Mouse (Mus musculus) CH12F3 (cell line): ENCODE results near the gene Pik3ap1.
"Not testable (repeated sequence)": the region's sequence is repeated elsewhere in the genome, so short reads cannot be mapped to it uniquely, and the experiment has no call there.

Source experiments
- in situ Hi-C: fragments of 300-500 bp; cut with MboI; formaldehyde crosslinking; loops from 2 replicates; pipeline ENCODE4 v1.14.3; 2020; ENCODE audit warnings: low sequenced_read_pairs

Pik3ap1 gene

DNA sequence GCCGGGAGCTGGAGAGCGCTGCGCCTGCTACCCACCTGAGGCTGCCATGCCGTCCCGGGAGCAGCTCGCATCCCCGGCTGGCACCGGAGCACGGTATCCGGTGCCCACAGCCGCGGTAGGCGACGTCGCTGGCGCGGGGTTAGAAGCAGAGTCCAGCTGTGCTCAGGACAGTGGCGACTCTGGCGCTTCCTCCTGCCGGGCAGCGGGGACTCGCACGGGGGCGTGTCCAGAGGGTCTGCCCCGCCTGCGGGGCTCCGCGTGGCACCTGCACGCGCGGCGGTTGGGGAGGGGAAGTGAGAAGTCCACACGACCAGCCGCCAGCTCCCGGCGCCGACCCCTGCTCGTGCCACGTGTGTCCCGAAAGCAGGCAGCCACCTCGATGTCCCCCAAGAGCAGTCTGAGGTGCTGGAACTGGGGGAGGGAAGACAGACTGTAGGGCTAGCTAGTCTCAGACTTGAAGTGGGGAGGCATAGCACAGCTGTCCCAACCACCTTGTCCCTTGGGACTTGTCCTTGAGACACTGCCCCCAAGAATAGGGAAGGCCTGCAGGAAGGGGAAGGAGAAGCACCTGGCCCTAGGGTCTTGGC is at the start of gene Pik3ap1:
TSS of gene Pik3ap1 (minus strand) at position 181 of the 587 bp plus-strand sequence.
- in situ Hi-C loops: no loop called here

DNA sequence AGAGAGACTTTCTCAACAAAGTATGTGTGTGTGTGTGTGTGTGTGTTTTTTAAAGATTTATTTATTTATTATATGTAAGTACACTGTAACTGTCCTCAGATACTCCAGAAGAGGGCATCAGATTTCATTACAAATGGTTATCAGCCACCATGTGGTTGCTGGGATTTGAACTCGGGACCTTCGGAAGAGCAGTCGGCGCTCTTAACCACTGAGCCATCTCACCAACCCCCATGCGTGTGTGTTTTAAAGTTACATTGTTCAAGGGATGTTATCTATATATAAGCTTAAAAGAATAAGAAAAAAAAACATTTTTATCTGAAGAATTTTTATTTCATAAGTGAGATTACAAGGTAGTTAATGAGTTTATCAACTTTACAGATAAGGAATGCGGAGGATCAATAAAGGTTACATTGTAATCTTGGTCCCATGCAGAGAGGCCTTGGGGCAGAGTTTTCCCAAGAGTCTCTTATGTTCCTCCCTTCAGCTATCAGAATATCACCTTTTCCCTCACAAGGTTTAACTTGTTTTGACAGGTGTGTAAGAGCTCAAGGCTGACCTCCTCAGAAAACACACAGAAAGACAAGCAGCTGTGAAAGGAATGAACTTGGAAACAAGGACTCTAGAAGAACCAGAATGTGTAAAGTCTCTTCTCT is 46.7 kb upstream of the Pik3ap1 start:
- in situ Hi-C loops: not testable (repeated sequence)

DNA sequence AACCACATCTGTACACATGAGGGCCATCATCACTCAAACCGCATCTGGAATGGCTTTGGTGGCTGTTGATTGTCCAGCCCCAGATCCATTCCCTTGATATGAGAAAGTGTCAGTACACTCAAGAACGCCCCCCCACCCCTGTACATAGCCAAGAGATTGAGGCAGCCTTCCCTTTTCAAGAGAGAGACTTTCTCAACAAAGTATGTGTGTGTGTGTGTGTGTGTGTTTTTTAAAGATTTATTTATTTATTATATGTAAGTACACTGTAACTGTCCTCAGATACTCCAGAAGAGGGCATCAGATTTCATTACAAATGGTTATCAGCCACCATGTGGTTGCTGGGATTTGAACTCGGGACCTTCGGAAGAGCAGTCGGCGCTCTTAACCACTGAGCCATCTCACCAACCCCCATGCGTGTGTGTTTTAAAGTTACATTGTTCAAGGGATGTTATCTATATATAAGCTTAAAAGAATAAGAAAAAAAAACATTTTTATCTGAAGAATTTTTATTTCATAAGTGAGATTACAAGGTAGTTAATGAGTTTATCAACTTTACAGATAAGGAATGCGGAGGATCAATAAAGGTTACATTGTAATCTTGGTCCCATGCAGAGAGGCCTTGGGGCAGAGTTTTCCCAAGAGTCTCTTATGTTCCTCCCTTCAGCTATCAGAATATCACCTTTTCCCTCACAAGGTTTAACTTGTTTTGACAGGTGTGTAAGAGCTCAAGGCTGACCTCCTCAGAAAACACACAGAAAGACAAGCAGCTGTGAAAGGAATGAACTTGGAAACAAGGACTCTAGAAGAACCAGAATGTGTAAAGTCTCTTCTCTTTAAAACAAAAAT is 41.2 kb upstream of the Pik3ap1 start:
- in situ Hi-C loops: not testable (repeated sequence)

DNA sequence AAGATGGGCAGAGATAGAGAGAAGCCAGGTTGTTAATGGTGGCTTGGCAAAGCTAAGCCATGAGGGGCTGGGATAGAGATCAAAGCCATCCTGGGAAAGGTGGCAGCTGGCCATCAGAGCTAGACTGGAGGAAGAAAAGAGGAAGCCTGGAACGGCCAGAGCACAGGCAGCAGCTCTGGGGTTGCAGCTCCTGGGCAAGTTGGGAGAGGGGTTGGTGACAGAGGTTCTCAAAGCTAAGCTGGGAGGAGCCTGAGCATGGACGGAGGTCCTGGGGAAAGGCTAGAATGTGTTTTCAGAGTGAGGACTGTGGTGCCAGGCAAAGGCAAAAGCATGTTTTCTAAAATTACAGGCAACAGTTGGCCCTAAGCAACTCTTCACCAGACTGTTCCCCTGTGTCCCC is 36.4 kb upstream of the Pik3ap1 start:
- in situ Hi-C loops: no loop called here

DNA sequence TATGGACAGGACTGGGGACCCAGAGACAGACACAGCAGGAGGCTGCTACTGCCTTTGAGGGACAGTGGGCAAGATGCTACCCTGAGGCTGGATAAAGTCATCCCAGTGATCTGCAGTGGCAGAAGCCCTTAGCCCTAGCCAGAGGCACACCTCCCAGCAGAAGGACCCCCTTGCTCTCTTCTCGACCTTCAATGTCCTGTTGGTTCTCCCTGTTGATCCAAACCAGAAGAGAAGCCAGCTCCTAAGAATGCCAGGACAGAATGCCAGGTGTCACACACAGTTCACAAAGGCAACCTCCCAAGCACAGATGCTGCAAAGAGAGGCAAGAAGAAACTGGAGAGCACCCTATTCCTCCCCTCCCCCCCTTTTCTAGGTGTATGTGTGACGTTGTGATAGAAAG is 33.9 kb upstream of the Pik3ap1 start:
- in situ Hi-C loops: no loop called here

DNA sequence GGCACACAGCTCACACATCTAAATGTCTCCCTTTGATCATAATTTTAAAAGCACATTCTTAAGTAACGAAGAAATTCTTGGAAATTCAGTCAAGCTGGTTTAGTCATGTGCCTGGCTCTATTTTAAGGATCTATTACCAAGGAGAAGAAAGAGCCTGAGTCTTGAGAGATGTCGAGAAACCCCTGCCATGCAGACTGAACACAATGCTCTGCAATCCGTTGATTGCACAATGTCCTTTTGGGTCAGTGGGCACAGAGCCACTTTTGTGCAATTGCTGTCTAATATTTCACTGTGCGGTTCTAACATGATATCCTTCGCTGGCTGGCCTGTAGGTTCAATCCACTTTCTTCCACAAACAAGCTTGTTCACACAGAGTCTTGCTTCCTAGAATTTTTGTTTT is 33.1 kb upstream of the Pik3ap1 start:
- in situ Hi-C loops: no loop called here

DNA sequence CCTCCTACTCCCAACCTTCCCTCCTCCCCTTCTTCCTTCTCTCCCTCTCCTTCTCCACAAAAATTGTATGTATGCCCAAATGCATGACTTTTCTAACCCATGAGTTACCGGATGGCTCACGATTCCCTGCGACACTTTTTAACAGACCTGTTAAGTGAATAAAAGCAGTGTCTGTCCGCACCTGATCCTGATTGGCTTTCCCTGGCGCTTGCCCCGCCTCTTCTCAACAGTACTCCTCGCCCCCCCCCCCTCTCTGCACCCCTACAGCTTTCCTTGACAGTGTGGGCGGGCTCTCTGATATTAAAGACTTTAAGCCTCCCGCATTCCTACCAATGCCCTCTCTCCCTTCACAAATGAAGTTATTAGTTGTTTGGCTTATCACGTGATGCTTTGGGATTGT is 31.3 kb upstream of the Pik3ap1 start:
- in situ Hi-C loops: no loop called here

DNA sequence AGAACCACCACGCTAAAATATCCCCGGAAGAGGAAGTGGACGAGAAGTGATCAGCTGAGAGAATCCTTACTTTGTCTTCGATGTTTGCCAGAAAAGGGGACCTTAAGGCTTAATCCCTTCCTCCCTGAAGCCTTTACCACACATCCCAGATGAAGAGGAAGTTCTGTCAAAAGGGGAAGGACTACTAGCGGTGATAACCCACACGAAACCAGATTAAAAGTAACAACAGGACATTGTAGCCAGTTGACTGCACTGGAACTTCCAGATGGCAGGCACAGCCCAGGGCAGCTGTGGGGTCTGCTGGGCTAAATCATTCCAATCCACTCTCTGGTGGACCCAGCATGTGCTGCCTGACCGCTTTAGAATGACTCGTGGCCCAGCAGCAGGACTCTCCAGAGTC is 17.7 kb upstream of the Pik3ap1 start:
- in situ Hi-C loops: no loop called here

DNA sequence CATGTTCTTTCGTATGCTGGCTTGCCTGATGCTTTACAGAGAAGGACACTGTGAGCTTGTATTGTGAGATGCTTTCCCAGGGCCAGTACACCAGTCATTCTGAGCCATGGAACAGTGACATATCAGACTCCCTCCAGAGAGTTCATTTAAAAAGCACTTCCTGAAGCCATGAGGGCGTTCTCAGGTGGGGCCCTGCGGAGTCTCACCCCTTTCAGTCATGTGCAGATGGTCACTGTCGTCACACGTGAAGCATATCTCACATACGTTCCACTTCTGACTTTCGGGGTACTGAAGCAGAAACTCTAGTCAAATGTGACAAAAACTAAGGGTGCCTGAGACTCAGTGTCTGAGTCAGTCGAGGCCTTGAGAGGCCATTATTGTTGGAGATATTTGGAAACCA is 6.0 kb upstream of the Pik3ap1 start:
- in situ Hi-C loops: no loop called here

DNA sequence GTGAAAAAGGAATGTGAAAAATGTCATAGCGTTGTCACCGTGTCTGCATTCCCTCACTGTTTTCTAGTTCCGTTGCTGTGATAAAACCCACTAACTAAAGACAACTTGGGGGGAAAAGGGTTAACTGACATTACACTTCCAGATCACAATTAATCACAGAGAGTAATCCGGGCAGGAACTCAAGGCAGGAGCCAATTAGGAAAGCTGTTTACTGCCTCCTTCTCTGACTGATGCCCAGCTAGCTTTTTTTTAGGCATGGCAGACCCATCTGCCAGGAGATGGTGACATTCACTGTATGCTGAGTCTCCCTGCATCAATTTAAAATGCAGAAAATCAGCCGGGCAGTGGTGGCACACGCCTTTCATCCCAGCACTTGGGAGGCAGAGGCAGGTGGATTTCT is 4.4 kb upstream of the Pik3ap1 start:
- in situ Hi-C loops: no loop called here

DNA sequence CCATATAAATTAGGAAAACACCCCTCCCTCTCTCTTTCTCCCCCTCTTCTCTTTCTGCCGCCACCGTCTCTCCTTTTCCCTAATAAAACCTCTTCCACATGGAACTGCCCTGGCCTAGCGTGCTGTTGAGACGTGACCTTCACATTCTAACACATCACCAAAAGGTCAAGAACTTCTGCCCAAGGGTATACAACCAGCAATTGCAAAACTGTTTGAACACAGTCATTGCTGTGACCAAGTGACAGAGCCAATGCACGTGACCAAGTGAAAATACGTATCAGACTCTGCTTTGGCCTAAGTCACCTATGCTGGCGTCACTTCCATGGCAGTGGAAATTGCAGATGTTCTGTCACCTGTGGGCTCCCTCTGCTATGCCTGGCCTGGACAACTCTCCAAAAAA is 3.3 kb upstream of the Pik3ap1 start:
- in situ Hi-C loops: no loop called here

DNA sequence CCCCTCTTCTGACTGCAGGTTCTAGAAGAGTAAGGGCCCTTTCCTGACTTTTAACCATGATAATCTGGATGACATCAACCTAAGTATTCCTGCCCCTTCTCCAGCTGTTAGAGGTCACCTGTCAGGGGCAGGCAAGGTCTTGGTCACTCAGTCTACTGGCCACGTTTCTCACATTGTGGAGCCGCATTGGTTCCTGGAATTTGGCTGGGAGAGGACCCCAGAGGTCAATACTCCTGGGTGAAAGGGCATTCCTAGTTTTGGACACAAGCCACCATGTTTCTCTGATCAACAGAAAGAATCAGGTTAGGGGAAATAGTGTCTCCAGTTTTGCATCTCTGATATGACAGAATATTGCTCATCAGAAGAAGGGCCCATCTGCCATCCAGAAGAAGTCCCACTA is 2.4 kb upstream of the Pik3ap1 start:
- in situ Hi-C loops: no loop called here

DNA sequence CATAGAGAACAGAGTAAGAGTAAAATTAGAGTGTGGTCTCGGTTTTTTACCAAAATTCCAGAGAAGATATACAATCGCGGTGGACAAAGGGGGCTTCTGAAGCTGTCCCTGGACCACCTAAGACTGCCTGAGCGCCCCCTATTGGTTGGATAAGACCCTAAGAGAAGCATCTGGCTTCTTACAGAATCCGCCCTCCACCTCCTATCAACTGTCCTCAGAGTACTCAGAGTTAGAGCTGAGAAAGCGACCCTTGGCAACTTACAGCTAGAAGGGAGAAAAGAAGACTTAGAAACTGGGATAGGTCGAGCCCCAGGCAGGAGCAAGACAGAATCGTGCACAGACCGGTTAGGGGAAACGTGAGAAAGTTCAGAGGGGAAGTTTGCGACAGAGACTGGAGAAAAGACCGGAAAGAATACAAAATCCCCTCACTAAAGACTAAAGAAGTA is 473 bp downstream of the Pik3ap1 start:
- in situ Hi-C loops: no loop called here

DNA sequence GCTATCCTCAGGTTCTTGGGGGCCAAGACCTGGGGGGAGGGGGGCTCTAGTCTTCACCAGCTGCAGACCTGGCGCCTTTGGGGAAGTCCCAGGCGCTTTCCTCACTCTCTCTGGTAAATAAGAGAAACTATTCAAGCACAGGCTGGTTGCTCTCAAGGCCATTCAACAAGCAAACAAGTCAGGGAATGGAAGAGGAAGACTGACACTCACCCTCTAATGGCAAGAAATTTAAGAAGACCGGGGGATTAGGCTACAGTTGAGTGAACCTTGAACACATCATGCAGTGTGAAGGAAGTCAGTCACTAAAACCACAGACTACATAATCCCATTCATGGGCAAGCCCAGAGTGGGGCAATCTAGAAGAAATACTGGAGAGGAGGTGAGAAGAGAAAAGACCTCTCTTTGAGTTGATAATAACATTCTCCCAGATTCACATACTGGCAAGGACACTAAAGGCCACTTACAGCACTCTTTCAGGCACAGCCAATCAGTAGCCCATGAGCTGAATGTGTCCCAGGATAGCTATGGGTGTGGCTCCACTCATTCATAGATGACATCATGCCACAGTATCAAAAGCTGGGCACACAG is 2.4 kb downstream of the Pik3ap1 start:
- in situ Hi-C loops: no loop called here

DNA sequence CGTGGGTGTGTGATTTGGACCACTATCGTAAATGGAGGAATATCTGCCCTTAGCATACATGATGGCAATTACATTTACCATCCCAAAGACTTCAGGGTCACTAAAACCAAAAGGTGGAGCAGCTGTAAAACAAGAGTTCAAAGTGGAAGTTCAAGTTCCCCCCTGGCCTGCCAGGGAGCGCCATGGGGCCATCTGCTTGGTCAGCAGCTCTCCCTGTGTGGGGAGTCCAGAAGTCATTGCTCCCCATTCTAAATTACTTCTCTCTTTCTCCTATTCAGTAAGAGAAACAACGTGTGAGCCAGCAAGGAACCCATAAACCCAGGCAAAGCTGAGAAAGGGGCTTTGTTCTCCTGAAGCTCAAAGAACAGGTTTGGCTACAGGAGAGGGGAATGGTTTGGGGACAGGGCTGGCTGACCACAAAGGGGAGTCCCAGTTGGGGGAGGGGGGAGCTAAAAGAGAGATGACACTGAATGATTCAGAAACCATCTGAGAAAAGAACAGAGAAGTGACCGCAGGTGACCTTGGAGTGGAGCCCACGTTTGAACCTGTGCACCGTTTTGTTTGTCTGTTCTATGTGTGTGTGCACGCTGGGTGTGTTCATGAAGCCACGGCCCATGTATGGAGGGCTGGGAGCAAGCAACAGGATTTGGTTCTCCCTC is 3.2 kb downstream of the Pik3ap1 start:
- in situ Hi-C loops: no loop called here

DNA sequence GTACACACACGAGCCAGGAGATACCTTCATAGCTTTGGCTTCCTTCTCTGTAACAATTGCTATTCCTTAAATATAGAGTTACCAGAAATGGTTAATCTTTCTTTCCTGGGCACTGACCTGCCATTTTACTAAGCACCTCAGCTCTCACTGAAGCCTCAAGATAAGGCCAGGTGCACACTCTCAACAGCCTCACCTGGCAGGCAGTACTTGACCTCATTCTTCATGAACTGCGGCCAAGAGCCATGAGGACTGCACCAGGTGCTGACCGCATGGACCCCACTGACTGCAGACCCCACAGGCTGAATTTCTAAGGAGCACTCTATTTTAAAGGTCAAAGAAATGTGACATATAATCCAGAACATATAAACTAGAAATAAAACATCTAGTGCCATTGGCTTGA is 5.7 kb downstream of the Pik3ap1 start:
- in situ Hi-C loops: no loop called here

DNA sequence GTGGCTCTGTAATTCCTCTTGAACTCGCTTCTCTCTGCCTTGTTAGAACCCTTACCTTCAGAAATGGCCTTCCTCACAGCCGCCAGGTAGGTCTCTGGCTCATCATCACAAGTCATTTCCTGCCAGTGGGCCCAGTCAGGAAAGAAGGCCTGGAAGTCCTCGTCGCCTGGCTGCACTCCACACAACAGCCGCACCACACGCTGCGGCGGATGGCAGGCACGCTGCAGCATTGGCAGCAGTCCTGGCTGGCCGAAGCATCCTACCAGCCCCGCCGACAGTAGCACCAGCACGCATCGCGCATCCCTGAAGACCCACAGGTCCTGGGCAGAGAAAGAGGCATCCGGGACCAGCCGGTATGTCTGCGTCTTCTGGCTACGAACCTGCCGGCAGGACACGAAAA is 9.1 kb downstream of the Pik3ap1 start:
- in situ Hi-C loops: no loop called here

DNA sequence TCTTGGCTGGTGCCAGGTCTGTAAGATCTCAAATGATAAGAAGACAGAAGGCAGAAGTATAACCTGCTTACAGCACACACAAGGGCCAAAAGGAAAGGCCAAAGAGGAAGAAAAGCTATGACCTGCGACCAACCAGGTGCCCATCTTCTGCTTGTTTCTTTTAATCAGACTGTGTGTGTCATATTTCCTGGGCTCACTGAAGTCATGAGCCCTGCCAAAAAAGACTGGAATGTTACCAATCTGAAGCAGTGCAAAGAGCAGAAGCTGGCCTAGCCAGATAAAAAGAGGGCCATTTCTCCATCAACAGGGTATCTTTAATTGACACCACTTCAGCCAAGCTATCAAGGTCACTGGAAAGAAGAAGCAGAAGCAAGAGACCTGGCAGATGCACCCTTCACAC is 9.8 kb downstream of the Pik3ap1 start:
- in situ Hi-C loops: no loop called here

DNA sequence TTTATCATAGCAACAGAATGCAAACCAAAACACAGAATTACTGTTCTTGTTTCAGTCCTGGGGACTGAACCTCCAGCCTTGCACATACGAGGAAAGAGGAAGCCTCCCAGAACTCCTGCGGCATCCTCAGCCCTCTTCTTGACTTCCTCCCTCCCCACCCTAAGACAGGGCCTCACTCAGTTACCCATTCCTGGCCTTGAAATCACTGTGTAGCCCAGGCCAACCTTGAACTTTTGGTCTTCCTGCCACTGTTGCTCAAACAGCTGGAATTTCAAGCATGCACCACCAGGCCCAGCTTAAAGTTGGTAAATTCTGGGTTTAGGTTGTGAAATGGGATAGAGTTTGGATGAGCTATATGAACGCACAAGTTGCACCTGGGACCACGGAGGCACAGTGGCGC is 10.2 kb downstream of the Pik3ap1 start:
- in situ Hi-C loops: no loop called here

DNA sequence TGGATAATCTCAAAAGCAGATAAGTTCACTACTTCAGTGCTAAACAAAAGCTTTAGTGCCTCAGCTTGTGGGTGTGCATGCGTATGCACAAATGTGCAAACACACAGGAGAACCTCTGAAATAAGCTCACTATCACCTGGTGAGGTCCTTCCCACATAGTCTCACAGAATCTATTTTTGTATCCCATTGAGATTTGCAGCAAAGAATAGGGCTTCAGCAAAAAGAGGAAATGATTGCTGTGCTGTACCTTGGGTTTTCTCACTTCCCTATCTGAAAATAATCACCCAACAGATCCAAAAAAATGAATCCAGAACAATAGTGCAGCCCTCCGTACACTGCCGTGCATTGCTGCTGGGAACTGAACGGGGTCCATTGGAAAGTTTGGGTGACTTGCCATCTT is 12.6 kb downstream of the Pik3ap1 start:
- in situ Hi-C loops: no loop called here

DNA sequence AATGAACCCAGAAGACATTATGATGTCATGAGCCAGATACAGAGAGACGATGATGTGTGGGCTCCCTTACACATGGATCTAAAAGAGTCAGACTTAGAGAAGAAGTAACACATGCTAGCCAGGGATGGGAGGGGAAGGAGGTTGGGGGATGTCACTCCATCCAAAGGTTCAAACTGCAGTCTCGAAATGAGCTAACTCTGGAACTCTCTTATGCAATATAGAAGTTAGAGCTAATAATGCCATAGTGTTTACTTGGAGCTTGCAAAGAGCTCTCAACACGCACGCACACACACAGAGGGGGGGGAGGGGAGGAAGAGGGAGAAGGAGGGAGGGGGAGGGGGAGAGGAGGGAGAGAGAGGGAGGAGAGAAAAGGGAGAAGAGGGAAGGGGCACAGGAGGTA is 13.5 kb downstream of the Pik3ap1 start:
- in situ Hi-C loops: no loop called here
